Mouse (Mus musculus) thymus, postnatal 4 days (tissue): ENCODE results near the gene Iqsec1.

Experiments used
- DNase-seq: peaks from one replicate; pipeline ENCODE4 v3.0.0; 2021

Gene Iqsec1

DNA sequence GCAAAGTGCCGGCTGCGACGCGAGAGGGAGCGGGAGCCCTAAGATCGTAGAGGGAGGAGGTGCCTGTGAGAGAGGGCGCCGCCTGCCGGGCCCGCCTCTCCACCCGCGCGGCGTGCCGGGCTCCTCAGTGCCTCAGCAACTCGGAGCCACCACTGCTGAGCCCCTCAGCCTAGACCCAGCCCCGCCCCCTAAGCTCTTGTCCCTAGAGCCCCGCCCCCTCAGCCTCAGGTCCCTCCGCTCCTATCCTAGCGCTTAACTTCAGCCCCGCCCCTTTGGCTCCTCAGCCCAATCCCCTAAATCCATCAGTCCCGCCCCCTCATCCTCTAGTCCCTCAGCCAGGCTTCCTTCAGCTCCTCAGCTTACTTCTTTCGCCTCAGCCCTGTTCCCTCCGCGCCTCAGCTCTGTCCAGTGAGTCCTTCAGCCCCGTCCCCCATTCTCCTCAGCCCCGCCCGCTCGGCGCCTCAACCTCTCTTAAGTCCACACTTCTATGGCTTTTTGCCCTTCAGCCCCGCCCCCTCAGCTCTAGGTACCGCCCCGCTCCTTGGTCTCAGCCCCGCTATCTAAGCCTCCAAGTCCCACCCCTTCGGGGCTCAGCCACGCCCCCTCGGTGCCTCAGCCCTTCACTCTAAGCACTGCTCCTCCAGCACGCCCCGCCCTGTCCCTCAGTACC, at the start of gene Iqsec1:
Gene Iqsec1 (minus strand): TSS at position 38 of the 670 bp plus-strand sequence.
- peak; percentile 90 for DNase-seq

DNA sequence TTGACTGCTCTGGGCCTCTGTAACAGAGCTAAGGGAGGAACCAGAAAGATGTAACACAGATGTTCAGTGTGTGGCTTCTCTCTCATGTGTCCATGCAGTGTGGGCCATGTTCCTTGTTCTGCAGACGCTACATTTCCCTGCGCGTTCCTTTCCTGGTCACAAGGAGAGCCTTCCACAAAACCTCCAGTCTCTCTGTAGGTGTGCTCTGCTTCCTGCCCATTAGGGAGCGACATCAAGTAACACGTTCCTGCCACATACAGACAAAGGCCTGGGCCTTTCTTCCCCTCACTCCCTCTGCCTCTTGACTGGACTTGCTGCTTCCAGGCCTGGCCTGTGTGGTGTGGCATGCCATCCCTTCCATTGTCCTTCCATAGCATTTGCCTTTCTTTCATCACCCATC, 39.8 kb upstream of the Iqsec1 start:
- no peak for DNase-seq

DNA sequence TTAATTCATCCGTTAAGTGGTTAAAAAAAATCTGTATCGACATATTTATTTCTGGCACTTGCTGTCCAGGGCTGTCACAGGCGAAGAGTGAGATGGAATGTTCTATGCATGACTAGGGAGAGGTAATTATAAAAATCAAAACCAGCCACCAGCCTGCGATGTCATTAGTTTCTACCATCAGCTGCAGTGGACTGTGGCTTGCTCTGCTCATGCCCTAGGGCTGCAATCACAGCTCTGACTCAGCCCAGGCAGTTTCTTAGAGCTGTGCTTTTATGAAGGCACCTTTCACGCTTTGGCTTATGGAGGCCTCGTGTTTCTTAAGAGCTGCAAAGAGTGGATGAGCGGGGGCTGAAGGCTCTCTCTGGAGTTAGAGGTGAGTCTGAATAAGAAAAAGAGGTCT, 32.3 kb upstream of the Iqsec1 start:
- DNase-seq, result no peak

DNA sequence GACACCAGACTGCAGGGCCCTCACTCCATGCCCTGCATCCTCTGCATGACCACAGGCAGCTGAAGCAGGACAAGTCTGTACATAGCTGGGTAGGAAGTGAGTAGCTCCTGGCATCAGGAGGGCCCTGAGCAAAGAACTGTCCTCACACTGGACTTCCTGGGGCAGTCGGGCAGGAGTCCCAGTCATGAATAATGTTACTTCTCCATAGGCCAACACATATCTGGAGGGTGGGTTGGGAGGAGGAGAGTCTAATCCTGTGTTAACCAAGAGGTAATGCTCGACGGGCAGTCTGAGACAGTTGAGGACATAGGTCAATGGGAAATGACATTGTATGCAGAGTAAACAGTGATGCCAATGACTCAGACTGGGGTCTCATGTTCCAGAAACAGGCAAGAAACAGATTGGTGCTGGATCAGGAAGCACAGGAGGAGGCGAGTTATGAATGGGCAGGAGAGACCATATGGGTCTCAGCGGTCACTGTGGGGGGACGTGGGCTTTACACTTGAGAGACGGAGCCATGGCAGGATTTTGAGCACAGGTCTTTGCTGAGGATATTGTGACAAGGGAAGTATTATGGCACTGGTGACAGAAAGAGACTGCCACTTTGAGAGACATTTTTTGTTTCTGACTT, 28.2 kb upstream of the Iqsec1 start:
- no peak for DNase-seq

DNA sequence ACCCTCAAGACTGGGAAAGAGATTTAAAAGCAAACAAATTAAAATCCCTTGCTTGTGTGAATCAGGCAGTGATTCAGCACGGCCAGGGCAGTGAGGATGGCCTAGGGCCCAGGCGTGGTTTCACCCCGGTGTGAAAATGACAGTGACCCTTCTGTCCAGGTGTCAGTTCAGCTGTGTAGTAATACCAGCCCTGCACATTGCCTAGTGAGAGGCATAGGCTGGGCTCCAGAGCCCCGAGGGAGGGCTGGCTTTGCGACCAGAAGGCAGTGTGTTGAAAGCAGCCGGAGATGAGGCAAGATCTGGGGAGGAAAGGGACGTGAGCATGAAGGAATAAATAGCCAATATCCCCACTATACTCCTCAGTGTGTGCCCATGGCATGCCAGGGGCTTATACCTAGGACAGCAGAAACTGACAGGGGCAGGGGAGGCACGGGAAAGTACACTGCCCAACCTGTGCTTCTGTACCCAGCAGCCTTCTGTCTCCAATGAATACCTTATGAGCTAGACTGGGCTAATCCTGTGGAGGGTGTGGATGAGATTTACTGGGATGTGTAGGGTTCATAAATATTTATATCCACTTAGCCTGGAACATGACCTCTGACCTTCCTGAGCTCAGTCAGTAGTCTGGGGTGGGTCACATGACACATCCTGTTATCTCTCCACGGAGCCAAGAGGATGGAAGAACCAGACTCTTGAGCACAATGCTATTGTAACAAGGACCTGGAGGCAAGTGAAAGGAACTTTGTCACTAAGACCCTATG, 25.9 kb upstream of the Iqsec1 start:
- no peak for DNase-seq

DNA sequence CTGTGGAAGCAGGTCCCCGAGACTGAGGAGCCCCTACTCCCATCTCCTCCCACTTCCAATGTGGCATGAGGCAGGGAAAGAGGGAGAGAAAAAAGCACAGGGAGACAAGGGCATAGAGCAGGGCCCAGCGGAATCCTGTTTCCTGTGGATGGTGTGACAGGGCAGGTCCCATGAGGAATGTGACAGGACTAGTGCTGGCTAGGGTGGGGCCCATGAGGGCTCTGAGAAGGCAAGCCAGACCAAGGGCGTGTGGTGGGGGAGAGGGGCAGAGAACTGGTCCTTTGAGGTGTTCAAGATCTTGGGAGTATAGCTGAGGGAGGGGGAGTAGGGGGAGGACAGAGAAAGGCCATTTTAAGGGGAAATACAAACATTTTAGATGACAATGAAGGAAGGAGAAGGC, 24.0 kb upstream of the Iqsec1 start:
- DNase-seq, result no peak

DNA sequence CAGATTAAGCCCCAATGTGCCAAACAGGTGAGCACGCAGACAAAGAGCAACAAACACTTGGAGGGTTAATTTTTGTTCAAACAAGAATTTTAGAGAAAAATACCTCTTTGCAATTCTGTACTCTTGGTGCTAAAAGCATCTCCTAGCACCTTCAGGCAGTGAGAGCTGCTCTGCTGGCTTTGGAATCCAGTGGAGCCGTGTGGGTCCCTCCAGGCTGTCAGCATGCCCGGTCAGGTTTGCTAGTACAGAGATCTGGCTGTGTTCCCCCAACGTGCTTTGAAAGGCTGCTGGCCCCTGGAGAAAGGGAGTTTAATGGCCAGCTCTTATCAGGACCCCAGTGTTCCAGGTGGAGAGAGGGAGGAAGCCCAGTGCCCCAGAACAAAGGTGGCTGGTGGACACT, 23.1 kb upstream of the Iqsec1 start:
- no peak for DNase-seq

DNA sequence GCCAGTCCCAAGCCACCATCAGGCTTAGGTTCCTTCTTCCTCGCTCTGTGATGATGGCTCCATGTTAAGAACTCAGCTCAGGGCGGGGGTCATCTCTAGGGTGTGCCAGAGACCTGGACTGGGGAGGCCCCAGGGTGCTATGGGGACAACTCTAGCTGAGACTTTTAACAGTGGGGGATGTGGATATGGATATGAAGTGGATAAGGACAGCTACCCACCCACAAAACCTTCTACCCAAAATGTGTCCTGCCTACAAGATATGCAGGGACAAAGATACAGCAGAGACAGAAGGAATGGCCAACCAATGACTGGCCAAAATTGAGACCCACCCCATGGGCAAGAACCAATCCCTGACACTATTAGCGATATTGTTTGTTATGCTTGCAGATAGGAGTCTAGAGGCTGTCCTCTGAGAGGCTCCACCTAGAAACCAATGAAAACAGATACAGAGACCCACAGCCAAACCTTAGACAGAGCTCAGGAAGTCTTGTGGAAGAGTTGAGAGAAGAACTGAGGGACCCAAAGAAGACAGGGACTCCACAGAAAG, 19.9 kb upstream of the Iqsec1 start:
- DNase-seq, result no peak

DNA sequence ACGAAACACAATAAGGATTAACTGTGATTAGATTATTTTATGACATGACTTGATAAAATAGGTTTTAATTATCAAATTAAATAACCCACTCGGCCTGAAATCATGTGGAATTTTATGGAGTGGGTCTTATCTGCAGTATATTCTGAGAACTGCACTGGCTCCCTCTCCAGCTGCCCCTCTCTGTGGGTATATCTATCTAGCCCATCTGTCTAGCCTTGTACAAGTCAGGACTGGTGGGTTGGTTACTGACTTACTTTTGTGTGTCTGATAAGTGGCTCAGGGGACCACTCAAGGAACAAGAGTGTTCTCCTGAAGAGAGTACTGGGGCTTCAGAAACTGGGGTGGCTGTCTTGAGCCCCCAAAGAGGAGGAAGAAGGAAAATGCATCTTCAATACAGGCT, 18.7 kb upstream of the Iqsec1 start:
- no peak for DNase-seq

DNA sequence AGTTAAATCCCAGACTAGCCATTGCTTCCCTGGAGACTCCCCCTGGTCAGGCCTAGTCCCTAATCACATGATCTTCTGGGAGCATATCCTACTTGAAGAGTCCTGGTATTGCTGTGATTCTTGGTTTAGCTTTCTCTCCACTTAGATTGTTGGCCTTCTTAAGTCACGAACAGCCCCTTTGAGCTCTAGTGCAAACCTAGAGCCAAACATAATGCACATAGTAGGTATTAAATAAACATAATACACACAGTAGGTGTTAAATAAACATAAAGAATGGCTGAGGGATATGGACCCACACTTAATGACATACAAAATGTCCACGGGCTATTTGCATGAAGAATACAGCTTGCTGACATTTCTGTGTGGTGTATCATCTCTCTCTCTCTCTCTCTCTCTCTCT, 15.7 kb upstream of the Iqsec1 start:
- DNase-seq, result no peak

DNA sequence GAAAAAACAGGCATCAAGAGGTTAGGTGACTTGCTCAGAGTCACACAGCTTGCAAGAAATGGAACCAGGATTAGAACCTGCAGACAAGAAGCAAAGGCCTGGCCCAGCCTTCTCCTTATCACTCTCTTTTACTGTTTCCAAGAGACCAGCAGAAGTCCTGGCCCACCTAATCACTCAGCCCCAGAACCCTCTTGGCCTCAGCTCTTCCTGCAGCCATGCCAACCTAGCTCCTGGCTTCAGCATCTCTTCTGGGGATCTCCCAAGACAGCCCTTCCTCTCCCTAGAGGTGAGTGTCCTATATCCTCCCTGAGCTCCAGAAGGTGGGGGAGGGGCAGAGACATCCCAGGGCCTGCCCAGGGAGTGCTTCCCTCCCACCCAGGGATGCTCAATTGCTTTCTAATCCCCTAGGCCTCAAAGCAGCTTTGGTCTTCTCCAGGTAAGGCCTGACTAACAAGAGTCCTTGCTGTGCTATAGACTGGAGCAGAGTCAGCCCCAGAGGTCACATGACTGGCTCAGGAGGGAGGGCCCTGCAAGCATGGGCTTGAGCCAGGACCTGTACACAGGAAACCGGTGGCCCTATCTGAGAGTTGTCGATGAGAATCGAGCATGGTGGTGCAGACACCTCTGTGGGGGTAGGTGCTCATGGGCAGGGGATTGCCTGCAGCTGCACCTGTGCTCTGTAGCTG, 15.0 kb upstream of the Iqsec1 start:
- no peak for DNase-seq

DNA sequence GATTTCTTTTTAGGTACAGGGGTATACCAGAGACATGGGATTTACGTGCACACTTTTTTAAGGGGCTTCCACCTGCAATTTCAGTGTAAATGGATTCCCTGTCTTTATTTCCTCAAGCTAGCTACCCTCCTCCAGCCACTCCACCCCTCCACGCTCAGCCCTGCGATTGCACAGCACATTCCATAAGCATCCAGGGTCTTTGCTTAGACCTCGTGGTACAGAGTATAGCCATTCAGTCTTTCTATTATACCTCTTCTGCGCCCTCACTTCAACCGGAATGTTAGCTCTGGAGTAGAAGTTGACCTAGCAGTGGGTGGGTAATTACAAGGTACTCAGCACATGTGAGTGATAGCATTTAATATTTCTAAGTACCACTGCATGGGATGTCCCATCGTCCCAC, 13.1 kb upstream of the Iqsec1 start:
- no peak for DNase-seq

DNA sequence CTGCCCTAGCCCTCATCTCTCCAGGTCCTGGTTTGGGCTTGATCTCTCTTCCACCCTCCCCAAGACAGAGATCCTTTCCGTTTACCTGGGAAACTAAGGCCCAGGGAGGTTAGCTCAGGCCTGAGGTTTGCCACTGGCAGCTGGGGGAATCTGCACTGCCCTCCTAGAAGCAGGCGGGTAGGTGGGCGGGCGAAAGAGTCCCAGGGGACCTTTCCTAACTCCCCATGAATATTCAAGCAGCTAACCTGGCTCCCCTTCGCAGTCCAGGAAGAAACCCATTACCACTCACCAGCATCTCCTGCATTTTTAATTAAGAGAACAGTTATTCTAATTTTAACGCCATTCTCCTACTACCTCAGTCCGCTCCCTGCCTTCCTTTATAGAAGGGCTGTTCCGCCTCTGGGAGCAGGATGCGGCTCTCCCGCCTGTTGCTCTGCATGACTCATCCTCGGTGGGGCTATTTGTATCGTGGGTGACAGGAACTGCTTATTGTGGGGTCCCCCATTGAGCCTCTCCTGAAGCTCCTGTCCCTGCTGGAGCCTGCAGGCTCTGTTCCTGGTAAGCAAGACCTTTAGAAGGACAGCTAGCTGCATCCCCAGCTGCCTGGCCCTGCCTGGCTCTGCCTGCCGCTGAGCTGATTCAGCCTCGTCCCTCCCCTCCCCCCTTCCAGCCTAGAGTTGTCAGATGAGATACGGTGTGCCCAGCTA, 12.5 kb upstream of the Iqsec1 start:
- DNase-seq, result no peak

DNA sequence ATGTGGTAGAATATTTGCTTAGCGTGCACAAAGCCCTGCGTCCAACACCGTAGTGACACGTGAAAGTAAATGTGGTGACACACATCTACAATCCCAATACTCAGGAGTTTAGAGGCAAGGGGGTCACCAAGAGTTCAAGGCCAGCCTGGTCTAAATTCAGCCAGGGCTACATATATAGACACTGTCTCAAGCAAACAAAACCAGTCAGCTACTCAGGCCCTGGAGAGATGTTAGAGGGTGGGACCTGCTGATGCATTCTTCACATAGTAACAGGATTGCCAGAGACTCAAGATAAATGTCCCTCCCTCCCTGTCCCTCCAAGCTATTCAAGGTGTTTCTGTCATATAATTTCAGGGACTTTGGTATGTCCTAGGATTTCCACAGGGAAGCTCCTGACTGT, 10.7 kb upstream of the Iqsec1 start:
- no peak for DNase-seq

DNA sequence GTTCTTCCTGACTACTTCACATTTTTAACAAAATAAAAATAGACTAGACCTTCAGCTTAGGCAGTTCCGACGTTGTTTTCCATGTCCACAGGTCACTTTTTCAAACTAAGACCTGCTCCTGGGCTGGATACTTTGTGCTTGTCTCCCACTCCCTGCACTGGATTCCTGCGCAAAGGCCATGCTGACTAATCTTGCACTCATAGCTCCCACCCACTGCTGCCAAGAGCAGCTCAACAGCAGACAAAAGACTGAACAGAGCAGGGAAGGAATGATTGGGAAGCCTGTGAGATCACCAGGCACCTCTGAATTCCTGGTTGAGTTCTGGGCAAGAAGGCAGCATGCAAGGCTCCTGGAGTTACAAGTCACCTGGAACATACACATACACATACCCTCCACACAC, 8.5 kb upstream of the Iqsec1 start:
- no peak for DNase-seq

DNA sequence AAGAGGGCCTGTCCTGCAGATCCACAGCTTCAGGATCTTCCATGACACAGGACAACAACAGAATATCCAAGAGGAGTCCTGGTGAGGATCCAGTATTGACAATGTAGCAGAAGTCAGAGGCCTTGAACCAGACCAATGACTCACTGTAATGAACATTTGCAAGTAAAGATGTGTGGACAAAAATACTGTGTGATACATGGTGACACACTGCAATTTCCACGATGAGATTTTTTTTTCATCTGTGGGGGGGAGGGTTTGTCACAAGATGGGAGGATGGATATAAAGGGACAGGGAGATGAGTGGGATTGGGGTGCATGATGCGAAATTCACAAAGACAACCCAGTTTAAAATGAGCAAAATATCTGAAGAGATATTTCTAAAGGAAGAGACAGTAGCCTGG, 7.7 kb upstream of the Iqsec1 start:
- DNase-seq, result no peak

DNA sequence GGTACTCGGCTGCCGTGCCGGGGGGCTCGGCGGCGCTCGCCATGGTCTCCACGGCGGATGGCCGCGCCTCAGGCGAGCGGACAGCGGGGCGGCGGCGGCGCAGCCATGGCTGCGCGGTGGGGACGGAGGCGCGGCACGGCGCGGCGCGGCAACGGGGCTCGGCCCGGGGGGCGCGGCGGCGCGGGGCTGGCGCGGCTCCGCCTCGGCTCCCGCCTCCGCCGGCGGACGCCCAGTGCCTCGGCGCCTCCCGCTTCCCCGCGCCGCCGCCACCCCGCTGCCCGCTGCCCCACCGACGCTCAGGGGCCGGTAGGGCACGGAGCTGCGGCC, 223 bp downstream of the Iqsec1 start:
- DNase-seq, result no peak

DNA sequence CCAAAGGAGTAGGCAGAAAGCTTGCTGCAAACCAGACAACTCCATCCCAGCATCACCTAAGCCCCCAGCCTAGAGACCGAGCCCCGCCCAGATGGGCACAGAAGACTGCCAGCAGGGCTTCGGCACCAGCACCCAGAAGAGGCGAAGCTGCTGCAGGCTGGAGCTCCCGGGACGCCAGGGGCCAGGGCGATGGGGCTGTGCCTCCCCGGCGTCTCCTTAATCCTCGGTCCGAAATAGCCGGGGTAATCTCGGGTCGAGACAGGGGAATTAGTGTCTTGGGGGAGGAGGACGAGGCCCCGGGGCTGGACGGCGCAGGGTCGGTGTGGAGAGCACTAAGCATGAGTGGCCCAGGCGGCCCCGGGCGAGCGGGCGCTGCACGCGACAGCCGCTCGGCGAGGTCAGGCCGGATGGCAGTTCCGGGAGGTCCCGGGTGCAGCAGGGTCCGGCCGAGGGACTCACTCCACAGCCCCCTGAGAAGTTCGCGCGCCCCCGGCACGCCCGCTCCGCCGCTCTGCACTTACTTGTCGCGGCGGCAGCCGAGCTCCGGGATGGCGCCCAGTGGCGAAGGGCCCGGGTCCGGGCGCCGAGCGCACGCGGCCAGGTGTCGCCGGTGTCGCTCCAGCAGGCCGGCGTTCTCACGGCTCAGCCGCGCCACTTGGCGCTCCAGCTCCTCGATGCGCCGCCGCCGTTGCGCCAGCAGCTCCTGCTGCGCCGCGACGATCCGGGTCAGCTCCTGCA, 755 bp downstream of the Iqsec1 start:
- DNase-seq, result peak; percentile 53

DNA sequence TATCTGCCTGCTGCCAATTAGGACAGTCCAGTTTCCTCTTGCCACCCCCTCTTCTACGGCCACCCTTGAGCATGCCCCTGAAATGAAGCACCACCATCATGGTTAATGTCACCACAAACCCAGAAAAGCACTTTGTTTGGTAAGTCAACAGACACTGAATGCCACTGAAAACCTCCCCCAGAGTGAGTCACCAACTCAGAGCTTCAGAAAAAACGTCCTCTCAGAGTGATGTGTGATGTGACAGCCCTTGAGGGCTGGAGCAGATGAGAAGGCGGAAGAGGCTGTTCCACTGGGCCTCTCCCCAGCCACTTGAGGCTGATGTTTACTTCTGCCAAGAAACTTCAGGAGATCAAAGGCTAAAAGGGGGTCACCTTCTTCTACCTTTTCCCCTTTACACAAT, 4.4 kb downstream of the Iqsec1 start:
- no peak for DNase-seq

DNA sequence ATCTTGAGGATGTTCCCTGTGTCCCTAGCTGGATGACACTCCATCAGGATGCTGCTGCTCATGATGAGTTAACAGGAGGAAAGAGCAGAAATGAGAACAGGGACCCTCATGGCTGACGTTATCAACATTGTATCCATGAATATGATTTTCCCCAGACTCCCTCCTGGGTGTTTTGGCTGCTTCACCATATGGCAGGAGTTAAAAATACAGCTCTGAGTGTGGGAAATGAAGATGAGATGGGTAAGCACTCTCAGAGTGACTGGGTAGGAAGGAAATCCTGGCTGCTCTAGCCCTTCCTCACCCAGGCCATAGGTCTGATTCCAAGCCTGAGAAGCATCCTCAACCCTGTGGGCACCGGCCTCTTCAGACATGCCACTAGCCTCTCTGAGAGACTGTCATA, 14.2 kb downstream of the Iqsec1 start:
- DNase-seq, result no peak

DNA sequence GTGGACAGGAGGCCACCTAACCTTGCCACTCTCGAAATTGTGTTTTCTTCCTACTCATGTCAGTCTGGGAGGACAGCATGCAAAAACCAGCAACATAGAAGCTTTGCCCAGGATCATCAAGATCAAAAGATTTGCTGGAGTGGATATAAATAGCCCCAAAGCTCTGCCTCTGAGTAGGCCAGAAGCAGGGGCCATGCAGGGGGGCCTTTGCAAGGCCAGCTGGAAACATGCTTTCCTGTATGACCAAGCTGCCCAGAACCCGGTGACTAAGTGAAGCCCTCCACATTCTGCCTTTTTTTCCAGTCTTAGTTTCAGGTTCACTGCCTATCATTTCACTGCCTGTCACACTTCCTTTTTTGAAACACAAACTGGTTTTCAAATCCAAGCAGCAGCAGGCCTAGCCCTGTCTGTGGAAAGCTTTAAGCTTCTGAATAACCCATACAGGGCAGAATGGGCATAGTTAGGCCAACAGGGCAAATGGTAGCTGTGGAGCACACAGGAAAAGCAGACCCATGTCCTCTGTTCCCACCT, 19.1 kb downstream of the Iqsec1 start:
- DNase-seq, result no peak

DNA sequence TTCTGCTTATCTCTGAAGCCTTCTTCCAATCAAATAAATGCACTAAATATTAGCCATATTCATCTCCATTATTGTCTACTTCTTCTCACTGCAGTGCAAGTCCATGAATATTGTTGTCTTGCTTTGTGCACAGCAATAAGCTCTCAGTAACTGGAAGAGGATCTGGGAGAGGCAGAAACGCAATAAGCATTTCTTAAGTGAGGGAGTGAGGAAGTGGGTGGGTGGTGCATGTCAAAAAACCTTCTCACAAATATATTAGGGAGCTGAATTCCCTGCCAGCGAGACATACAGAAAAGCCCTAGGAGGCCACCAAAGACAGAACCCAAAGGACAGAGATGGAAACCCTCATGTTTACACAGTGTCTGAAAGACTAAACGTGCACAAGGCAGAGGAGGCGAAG, 35.1 kb downstream of the Iqsec1 start:
- no peak for DNase-seq
